Mouse (Mus musculus) hindbrain, embryonic 12.5 days (tissue): ENCODE measurements at regions not wholly inside any gene's neighbourhood (a gene's known extent, or its start where the extent isn't known, plus 50 kb on each side); places are given as distances from the start of the nearest gene placed in this dataset.

Experiments
- ATAC-seq: fragments of 200-750 bp; cut with Nextera tagmentation; 2 replicates; pipeline ENCODE4 v1.8.0; 2017; ENCODE audit warnings: moderate TSS enrichment; ENCODE audit not compliant: low FRiP score
- H3K27ac ChIP-seq: fragments of 300-500 bp; sonication (generic); 2 replicates; pipeline ENCODE4 v1.5.1; 2016; ENCODE audit warnings: mild to moderate bottlenecking
- H3K27me3 ChIP-seq: fragments of 300-500 bp; sonication (generic); 2 replicates; pipeline ENCODE4 v1.6.1; 2016; ENCODE audit warnings: mild to moderate bottlenecking
- H3K36me3 ChIP-seq: fragments of 300-500 bp; sonication (generic); 2 replicates; pipeline ENCODE4 v1.6.1; 2016; ENCODE audit warnings: mild to moderate bottlenecking
- H3K4me1 ChIP-seq: fragments of 300-500 bp; sonication (generic); 2 replicates; pipeline ENCODE4 v1.6.1; 2016
- H3K4me2 ChIP-seq: fragments of 300-500 bp; sonication (generic); replicated peaks from 2 replicates; pipeline ENCODE4 v1.6.1; 2016; ENCODE audit warnings: mild to moderate bottlenecking
- H3K4me3 ChIP-seq: fragments of 300-500 bp; sonication (generic); 2 replicates; pipeline ENCODE4 v1.5.1; 2016; ENCODE audit warnings: mild to moderate bottlenecking
- H3K9ac ChIP-seq: fragments of 300-500 bp; sonication (generic); 2 replicates; pipeline ENCODE4 v1.6.1; 2016; ENCODE audit warnings: mild to moderate bottlenecking, moderate library complexity
- H3K9me3 ChIP-seq: fragments of 300-500 bp; sonication (generic); replicated peaks from 2 replicates; pipeline ENCODE4 v1.6.1; 2016; ENCODE audit warnings: mild to moderate bottlenecking
- WGBS: fragments of 180-500 bp; shearing (Covaris S2); methylation state at CpG from one replicate; pipeline ENCODE4 v1.1.7; 2016; 5-methylcytosine and 5-hydroxymethylcytosine counted together

DNA sequence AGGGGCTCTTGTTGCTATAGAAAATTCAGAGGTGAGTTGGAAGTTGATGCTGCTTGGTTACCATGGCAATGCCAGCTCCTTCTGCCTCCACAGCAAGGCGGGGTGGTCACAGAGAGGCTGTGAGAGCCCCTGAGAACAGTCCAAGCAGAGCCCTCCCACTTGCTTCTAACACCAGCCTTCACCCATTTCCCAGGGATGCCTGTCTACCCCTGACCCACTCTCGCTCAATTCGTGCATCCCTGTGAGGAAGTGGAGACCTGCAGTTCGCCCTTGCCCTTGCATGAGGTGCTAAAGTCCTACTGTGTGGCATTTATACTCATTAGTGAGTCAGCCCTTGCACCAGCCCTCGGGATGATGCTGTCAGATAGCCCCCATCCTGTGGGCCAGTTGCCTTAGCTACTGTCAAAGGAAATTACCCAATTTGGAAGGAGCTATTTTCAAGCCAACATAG lies 82.1 kb upstream of the Bod1 start:
- peak; percentile 74 for ATAC-seq
- H3K9ac ChIP-seq, result no peak overlapping the region
- H3K36me3 ChIP-seq, result no peaks in the 10 kb centered on the region
- WGBS, result 49% methylated on average over 5 of the region's 5 CpGs
- H3K9me3 ChIP-seq, result no peaks in the 10 kb centered on the region
- no peak overlapping the region for H3K4me3 ChIP-seq
- H3K4me1 ChIP-seq, result peaks cover 14% of the 10 kb centered on the region
- H3K4me2 ChIP-seq, result no peak overlapping the region
- H3K27me3 ChIP-seq, result no peaks in the 10 kb centered on the region
- H3K27ac ChIP-seq, result no peak overlapping the region

DNA sequence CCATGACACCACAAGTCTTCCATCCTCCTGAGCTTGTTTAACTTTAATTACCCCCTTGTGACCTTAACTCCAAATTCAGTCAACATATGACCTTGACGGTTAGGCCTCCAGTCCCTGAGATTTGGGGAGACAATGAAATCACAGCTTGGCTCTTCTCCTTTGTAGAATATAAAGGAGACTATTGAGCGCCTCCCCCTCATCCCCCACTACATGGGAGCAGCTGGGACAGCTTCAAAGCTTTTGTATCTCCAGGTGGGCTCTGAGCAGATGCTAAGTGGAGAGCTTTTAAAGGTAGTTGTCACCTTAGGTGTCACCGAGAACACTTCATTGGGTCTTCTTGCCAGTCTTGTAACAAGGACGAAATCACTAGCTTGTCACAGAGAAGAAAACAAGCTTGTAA lies 82.7 kb upstream of the Bod1 start:
- Histone ChIP-seq H3K27me3 (no peaks in the 10 kb centered on the region), H3K36me3 (no peaks in the 10 kb centered on the region), H3K9me3 (no peaks in the 10 kb centered on the region), H3K4me2 (no peak overlapping the region), H3K27ac (no peak overlapping the region), H3K4me3 (no peak overlapping the region), H3K4me1 (peaks cover 14% of the 10 kb centered on the region), H3K9ac (no peak overlapping the region)
- 44% methylated on average over 4 of the region's 4 CpGs for WGBS
- ATAC-seq, result no peak

DNA sequence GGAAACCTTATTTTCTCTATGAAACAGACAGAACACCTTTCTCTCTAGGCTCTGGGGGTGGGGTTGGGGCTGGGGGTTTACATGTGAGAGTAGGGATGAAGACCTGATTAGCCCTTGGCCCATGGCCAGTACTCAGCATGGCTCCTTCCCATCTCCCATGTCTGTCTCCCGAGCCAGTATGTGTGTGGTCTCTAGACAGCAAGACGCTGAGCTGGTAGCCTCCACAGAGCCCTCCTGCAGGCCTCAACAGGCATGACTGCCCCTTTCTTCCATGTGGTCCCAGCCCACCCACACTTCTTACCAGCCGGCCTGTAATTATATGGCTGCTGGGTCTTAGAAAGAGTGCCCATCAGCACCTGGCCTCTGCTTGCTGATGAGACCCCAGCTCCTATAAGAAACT lies 84.2 kb upstream of the Bod1 start:
- H3K4me1 ChIP-seq, result peaks cover 22% of the 10 kb centered on the region
- no peak overlapping the region for H3K9ac ChIP-seq
- ATAC-seq, result no peak
- H3K27me3 ChIP-seq, result no peaks in the 10 kb centered on the region
- no peak overlapping the region for H3K4me2 ChIP-seq
- no peak overlapping the region for H3K27ac ChIP-seq
- WGBS, result 30% methylated on average over 3 of the region's 3 CpGs
- H3K9me3 ChIP-seq, result no peaks in the 10 kb centered on the region
- no peak overlapping the region for H3K4me3 ChIP-seq
- H3K36me3 ChIP-seq, result no peaks in the 10 kb centered on the region

DNA sequence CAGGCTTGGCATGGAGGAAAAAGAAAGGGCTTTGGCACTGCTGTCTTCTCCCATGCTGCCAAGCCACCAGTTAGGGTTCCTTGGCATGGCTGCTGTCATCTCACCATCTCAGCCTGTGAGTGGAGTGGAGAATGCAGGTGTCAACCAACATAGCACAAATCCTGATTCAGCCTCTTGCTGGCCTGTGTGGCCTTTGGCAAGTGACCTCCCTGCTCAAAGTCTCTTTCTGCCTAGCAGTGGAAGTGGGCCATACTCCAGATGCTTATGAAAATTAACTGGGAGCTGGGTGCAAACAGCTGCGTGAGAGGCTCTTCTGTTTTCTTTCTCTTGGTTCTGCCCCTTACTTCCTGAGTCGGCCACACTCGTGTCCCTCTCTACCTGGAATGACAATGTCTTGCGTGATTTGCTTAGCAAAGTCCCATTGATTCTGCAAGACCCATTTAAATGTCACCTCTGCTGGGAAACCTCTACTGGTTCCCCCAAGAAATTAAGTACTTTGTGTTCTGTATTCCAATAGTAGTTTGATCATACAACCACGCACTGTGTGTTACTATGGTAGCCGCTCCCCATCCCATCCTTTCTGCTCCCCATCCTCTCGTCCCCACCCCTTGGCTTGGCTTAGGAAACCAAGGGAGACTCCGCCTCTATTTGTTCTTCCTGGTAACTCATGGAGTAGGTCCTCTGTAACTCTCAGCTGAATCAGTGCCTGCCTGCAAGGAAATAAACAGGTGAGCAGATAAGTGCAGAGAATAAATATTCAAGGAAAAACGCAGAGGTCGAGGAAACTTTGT lies 84.9 kb upstream of the Bod1 start:
- H3K9me3 ChIP-seq, result no peaks in the 10 kb centered on the region
- H3K4me1 ChIP-seq, result peaks cover 22% of the 10 kb centered on the region
- no peak for ATAC-seq
- 87% methylated on average over 10 of the region's 10 CpGs for WGBS
- no peaks in the 10 kb centered on the region for H3K36me3 ChIP-seq
- no peak overlapping the region for H3K4me2 ChIP-seq
- no peak overlapping the region for H3K9ac ChIP-seq
- no peak overlapping the region for H3K27ac ChIP-seq
- H3K4me3 ChIP-seq, result no peak overlapping the region
- no peaks in the 10 kb centered on the region for H3K27me3 ChIP-seq

DNA sequence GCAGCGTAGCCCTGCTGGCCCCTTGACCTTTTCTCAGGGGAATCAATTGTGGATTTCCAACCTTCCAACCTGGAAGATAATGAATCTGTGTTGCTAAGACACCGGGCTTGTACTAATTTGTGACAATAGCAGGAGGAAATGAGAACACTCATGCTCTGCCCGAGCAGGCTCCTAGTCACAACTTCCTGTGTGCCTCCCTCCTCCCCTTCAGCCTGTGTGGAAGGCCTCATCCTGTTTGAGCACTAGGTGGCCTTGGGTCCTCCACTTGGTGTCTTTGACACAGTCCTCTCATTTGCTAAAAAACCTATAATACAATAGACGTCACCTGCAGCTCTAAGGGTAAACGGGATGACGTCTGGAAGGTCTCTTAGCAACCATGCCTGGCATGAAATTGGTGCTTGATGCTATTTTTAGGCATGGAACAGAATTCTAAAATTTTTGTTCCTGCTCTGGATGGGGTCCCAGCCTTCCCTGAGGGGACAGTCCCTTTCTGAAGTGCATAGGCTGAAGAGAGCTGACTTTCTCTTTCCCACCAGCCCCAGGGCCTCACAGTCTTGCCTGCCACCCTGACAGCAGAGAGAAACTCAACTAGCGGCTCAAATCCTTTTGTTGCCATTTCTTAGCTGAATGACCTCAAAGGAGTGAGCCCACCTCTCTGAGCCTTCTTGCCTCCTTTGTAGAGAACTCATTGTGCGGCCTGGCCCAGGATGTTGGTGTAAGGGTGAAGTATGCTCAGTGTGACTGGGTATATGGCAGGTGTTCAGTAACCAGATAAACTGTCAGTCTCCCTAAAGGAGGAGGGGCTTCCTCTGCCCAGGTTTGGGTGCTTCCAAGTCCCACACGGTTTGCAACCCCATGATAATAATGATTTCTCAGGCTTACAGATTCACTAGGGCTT lies 88.4 kb upstream of the Bod1 start:
- Histone ChIP-seq H3K9ac (no peak overlapping the region), H3K4me2 (no peak overlapping the region), H3K4me1 (peaks cover 15% of the 10 kb centered on the region), H3K9me3 (no peaks in the 10 kb centered on the region), H3K27me3 (peaks cover 3% of the 10 kb centered on the region; the same call in 1 of the 2 replicates), H3K36me3 (no peaks in the 10 kb centered on the region), H3K27ac (no peak overlapping the region), H3K4me3 (no peak overlapping the region)
- no peak for ATAC-seq
- WGBS, result 42% methylated on average over 9 of the region's 9 CpGs

DNA sequence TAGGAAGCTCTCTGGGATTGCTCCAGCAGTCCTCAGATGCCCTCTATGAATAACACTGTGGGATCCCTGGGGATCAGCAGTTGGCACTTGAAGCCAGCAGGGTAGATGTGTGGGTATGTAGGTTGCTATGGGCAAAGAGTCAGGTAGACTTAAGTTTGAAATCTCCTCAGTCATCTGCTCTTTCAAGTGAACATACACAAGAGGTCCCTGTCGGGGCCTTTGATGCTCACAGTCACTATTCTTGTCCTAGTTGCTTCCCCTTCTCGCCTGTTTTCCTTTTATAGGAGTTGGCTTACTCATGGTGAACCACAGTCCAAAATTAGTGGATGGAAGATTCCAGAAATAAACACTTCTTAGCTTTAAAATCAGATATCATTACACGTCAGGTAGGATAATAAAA lies 92.2 kb upstream of the Bod1 start:
- Histone ChIP-seq H3K27ac (no peak overlapping the region), H3K9me3 (no peaks in the 10 kb centered on the region), H3K4me2 (no peak overlapping the region), H3K36me3 (no peaks in the 10 kb centered on the region), H3K9ac (no peak overlapping the region), H3K27me3 (peaks cover 3% of the 10 kb centered on the region; the same call in 1 of the 2 replicates), H3K4me1 (peaks cover 17% of the 10 kb centered on the region), H3K4me3 (no peak overlapping the region)
- WGBS, result 86% methylated on average over 3 of the region's 3 CpGs
- no peak for ATAC-seq

DNA sequence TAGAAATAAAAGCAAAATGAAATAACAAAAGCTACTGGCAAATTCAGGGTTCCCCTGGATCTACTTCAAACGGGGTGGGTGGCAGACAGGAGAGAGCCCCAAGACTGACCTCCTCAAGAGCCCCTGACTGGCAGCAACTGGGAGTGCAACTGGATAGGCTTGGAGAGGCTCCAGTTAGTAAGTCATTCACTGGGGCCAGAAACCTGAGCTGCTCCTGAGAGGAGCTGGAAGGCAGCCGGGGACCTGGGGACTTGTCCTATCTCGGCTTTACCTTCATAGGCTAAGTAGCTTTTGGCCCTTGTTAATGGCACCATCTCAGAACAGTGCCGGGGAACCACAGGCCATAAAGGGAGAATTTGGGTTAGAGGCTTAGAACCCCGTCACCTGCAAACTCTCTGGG lies 94.6 kb upstream of the Bod1 start:
- H3K4me2 ChIP-seq, result no peak overlapping the region
- no peak overlapping the region for H3K9ac ChIP-seq
- H3K4me1 ChIP-seq, result peaks cover 21% of the 10 kb centered on the region
- ATAC-seq, result no peak
- no peaks in the 10 kb centered on the region for H3K36me3 ChIP-seq
- no peak overlapping the region for H3K27ac ChIP-seq
- H3K9me3 ChIP-seq, result no peaks in the 10 kb centered on the region
- H3K4me3 ChIP-seq, result no peak overlapping the region
- H3K27me3 ChIP-seq, result peaks cover 3% of the 10 kb centered on the region; the same call in 1 of the 2 replicates
- WGBS, result 88% methylated on average over 5 of the region's 5 CpGs

DNA sequence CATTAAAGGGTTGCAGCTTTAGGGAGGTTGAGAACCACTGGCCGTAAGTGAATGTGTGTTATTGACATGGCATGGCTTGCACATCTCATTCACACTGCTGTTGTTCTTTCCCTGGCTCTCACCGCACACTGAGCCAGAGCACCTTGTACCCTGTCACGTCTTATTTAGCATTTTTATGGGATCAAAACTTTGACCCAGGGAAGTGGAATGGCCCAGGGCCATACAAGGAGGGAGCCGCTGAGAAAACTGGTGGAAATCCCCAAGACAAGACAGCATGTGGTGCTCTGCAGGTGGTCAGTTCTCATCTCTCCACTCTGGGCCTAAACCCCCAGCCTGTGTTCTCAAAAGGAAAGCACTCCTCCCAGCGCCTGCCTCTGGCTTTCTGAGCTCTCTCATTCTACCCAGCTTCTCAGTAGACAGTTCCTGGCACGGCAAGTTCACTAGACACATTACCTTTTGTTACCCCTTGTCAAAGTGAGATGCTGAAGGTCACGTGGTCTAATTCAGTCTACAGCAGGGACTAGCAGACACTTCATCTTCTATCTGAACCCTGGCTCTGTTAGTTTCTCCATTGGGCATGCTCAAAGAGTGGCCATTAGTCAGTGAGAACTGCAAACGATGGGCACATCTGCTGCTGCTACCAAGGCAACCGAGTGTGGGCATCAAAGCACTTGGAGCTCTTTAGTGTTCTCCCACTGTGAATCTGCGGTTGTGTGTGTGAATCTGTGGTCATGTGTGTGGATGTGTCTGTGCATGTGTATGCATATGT lies 96.2 kb upstream of the Bod1 start:
- H3K4me1 ChIP-seq, result peaks cover 25% of the 10 kb centered on the region
- no peak overlapping the region for H3K4me3 ChIP-seq
- H3K27ac ChIP-seq, result peak overlapping the region; percentile 26; the same call in 1 of the 2 replicates
- peak; percentile 88 for ATAC-seq
- no peaks in the 10 kb centered on the region for H3K36me3 ChIP-seq
- H3K4me2 ChIP-seq, result no peak overlapping the region
- H3K9ac ChIP-seq, result no peak overlapping the region
- H3K27me3 ChIP-seq, result peaks cover 3% of the 10 kb centered on the region; the same call in 1 of the 2 replicates
- H3K9me3 ChIP-seq, result no peaks in the 10 kb centered on the region
- 42% methylated on average over 10 of the region's 10 CpGs for WGBS

DNA sequence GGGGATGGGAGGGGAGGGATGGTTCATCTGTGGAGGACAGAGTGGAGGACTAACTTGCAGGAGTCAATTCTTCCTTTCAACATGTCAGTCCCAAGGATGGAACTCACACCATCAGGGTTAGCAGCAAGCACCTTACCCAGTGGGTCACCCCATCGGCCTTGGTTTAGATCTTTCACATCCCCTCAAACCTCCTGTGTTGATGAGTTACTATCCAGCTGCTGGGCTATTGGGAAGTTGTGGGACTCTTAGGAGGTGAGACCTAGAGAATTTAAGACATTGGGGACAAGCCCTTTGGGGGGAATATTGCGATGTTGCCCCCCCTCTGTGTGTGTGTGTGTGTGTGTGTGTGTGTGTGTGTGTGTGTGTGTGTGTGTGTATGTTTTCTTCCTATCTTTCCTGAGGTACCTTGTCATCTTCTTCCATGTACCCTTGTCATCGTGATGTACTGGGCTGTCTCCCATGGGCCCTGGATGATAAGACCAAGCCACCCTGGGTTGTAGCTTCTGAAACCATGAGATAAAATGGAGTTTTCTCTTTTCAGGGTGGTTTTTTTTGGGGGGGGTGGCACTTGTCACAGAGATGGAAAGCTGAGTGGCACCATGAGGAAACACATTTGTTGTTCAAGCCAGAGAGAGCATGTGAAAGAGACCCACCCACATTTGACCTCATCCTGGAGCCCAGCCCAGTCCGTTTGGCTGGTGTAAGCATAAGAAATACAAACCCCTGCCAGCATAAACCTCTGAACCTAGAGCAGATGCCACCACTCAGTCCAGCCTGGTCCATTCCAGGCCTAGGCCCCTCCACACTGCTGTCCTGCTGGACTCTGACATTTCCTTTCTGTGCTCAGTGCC lies 98.3 kb upstream of the Bod1 start:
- no peak overlapping the region for H3K4me2 ChIP-seq
- no peak for ATAC-seq
- H3K36me3 ChIP-seq, result no peaks in the 10 kb centered on the region
- H3K27me3 ChIP-seq, result no peaks in the 10 kb centered on the region
- peak overlapping the region; percentile 48; the same call in 1 of the 2 replicates for H3K27ac ChIP-seq
- 76% methylated on average over 4 of the region's 4 CpGs for WGBS
- no peaks in the 10 kb centered on the region for H3K9me3 ChIP-seq
- H3K9ac ChIP-seq, result no peak overlapping the region
- peaks cover 23% of the 10 kb centered on the region for H3K4me1 ChIP-seq
- H3K4me3 ChIP-seq, result no peak overlapping the region

DNA sequence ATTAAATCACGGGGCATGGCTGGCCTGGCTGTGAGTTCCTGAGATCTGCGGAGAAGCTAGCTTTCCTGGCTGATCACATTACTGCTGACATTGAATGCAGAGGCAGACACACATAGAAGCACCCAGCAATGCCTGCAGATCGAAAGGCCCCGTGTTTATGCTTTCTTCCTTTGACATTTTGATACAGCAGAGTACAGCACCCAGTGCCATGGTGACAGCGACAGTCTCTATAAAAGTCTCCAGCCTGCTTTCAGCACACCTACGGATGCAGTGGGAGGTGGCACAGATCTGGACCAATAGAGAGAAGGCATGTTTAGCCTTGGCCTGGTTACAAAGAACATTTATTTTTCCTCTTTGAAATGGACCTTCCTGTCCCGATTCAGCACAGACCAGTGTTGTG lies 99.2 kb upstream of the Bod1 start:
- Histone ChIP-seq H3K27ac (peak overlapping the region; percentile 48; the same call in 1 of the 2 replicates), H3K9ac (no peak overlapping the region)

More for the DNA sequence above, 99.2 kb upstream of the Bod1 start:
- Histone ChIP-seq H3K9me3 (no peaks in the 10 kb centered on the region), H3K27me3 (no peaks in the 10 kb centered on the region), H3K4me3 (no peak overlapping the region), H3K36me3 (no peaks in the 10 kb centered on the region), H3K4me1 (peaks cover 23% of the 10 kb centered on the region), H3K4me2 (no peak overlapping the region)
- no peak for ATAC-seq
- WGBS, result 66% methylated on average over 7 of the region's 7 CpGs
